Mouse (Mus musculus): ENCODE results near the gene Sec24a.

DNA sequence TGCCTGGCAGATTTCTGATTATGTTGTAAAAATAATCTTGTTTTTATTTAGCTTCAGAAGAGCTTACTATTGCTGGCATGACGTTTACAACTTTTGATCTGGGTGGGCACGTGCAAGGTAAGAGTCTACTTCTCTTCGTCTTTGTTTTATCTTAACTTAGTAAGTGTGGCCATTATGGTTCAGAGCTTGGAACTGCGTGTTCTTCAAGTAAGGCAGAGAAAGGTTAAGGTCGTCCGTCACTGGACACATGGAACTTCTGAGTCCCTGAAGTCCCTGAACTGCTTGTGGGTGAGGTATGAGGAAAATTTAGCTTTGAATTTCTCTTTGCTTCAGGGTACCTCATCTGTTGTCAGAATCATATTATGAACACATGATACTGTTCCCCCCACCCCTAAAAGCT lies 19.3 kb upstream of the Sec24a start:
- no peak for TF ChIP-seq CTCF (IDR thresholded peaks at IDR 0.05; ENCODE audit: low read depth, low read length)
- TF ChIP-seq POLR2A (IDR thresholded peaks at IDR 0.05; ENCODE audit: borderline replicate concordance, low read depth, low read length) = no peak
